Mouse (Mus musculus) layer of hippocampus, adult 8-10 months (tissue): ENCODE measurements around the gene St3gal3. TPM values are rescaled to one million over a fixed set of nuclear protein-coding genes. Genes with fewer than 3 reads are reported as not detected.

Experiments
- DNase-seq, 2 experiments: peaks; one replicate each; pipeline ENCODE4 v3.0.0; 2022; ENCODE audit warnings: low spot score in 2 of 2
- total RNA-seq, 4 experiments: library from RNA; stranded (reverse); gene quantifications; 2 replicates each; pipeline ENCODE4 v1.2.4; 2022

The St3gal3 gene
- total RNA-seq, 4 experiments from 2014 or later, result 38.4 to 49.5 (median 44.6) TPM

DNA sequence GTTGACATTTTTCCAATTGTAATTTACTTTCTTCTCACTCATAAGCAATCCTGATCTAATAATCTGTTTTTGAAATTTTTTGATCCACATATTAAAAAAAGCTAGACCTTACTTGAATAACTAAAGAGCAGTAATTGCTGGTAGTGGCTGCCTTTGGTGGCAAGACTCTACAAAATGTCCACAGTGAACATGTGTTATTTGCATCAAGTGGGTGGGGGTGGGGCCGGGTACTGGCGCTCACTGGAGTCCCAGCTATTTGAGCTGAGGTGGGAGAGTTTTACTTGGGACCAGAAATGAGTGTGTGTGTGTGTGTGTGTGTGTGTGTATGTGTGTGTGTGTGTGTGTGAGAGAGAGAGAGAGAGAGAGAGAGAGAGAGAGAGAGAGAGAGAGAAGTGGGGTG is 77.6 kb downstream of the St3gal3 start:
- no peak for DNase-seq

- no peak for DNase-seq
These were observed 80.1 kb downstream of the St3gal3 start for GRCm38 (mm10) chr4:118054615-118055014.

DNA sequence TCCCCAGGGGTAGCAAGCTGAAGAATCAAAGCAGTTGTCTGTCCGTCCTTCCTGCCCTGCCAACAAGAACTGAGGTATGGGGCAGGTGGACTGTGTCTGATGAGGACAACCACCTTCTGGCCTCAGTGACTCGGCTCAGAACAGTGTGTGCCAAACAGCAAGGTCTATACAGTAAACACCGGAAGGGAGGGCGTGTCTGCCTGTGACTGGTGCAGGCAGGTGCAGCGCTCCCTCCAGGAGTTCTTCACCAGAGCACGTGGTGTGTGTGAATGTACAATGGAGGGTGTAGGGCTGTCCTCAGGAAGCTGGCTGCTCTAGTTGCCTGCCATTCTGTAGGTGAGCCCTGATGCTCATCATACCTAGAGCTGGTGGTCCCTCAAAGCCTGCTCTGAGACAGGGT is 80.8 kb downstream of the St3gal3 start:
- DNase-seq, result no peak

DNA sequence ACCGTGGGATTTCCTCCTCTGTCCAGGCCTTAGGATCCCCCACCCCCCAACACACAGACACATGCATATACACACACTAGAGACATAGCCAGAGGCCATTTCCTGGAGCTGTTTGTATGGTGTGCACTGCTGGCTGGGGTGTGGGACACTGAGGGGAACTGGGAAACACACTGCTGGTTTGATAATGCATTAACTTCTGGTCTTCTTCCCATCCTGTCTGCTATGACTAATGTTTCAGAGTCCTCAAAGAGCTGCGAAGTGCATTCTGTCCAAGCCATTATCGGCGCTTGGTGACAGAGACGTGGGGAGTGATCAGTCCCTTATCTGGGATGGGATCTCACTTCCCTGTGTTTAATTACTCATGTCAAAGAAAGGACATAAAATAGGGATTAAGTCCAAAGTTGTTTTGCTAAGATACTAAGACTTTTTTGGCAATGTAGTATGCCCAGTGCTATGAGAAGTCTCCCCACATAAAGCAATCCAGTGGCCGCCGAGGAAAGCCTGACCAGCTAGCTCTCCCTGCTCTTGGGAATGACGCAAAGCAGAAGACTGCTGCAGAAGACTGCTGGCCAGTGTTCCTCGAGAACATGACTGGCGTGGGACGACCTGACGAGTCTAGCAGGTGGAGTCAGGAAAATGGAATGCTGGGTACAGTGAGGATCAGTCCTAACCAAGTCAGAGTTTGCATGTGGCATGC is 85.0 kb downstream of the St3gal3 start:
- DNase-seq, result no peak

DNA sequence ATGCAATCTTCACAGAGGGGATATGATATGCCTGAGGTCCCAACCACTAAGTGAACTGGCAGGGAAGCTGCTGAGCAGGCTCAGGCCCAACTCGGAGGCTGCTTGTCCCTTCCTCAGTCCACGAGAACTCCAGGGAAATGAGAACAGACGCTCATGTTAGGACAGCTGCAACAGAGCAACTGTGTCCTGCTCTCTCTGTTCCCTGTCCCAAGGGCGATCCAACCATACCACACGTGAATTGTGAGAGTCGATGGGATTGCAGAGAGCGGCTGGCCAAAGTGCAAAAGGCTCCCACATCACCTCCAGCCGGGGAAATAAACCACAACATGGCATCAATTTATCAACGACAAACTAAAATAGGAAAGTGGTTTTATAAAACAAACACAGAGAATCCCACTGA is 90.2 kb downstream of the St3gal3 start:
- no peak for DNase-seq

DNA sequence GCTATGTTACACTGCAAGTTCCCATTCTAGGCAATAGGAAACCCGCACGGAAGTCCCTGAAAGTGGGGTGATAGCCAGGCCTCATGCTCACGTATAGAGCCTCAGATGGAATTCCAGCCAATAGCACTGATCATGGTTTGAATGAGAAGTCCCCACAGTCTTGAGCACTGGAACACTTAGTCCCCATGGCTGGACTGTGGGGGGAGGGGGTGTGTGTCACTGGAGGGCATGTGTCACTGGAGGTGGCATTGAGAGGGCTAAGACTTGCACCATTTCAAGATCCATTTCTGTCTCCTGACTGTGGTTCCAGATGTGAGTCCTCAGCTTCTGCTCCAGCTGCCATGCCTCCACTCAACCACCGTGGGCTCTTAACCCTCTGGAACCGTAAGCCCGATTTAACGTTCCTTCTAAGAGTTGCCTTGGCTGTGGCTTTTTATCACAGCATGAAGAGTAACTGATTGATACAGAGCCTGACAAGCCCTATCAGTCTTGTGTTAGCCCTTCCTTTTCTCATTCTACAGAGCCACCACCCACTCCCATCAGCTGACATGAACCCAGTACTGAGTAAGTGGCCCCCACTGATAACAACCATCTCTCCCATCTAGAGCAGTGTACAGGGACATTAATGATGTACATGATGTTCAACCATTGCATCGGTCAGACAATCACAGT is 91.2 kb downstream of the St3gal3 start:
- DNase-seq, result no peak

DNA sequence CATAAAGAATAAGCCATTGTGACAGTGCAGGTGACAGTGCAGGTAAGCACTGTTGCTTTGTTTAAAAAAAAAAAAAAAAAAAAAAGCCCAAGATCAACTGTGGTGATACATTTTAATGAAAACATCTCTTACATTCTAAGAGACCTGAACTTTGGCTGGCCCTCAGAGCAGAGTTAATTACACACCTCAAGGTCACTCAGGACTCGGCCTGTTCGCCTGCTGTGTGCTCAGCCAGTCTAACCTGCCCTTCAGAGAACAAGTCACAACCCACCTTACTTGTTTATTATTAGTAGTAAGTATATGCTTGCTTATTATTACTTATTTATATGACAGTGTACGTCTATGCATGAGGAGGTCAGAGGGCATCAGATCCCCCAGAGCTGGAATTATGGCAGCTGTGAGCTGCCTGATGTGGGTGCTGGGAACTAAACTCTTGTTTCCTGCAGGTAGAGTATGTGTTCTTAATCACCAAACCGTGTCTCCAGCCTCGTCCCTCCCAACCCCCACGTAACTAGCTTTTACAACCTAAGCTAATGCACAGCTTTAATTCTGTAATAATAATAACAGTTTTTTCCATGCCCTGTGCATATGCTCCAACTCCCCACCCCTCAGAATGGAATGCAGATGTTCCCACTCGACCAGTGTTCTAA is 91.9 kb downstream of the St3gal3 start:
- no peak for DNase-seq

GRCm38 (mm10) chr4:118041145-118041544 is 93.6 kb downstream of the St3gal3 start:
- DNase-seq, result no peak

DNA sequence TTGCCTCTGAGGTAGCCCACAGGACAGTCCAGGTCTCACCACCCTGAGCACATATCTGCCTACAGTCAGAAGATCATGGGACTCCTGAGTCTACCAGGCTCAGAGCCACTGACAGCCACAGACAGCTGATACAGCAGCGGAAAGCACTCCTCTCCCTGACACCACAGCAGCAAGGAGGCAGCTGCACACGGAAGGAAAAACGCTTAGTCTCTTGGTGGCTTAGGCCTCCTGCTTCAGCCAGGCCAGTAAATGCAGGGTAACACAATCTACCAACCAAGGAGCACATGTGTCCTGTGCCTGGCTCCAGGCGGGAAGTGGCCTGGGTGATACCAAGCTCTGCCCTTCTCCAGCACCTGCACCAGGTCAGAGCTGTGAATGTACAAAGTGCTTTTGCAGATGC is 94.1 kb downstream of the St3gal3 start:
- no peak for DNase-seq

DNA sequence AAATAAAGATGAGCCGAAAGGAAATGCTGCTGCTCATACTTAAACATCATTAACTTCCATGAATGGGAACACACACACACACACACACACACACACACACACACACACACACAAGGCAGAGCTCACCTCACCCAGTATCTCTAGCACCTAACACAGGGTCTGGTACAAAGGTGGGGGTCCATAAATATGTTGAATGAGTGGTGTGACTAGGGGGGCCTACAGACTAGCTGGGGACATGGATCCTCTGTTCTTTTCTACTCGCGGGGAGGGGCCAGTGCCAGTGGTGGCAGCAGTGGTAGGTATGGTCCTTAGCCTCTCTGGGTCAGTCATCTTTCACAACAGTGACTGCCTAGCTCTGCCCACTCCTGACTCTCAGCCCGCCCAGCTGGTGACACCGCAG is 94.8 kb downstream of the St3gal3 start:
- DNase-seq, result no peak

DNA sequence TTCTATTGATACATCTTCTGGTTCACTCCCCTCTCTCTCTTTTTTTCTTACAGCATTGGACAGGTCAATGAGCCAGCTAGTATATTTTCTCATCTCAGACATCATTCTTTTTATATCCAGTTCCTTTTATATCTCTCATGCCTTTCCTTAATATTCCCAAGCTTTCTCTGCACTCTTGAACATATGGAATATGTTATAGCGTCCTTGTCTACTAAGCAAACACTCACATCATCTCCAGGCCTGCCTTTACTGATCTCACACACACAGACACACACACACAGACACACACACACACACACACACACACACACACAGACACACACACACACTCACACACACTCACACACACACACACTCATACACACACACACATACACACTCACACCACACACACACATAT is 96.7 kb downstream of the St3gal3 start:
- DNase-seq, result no peak

DNA sequence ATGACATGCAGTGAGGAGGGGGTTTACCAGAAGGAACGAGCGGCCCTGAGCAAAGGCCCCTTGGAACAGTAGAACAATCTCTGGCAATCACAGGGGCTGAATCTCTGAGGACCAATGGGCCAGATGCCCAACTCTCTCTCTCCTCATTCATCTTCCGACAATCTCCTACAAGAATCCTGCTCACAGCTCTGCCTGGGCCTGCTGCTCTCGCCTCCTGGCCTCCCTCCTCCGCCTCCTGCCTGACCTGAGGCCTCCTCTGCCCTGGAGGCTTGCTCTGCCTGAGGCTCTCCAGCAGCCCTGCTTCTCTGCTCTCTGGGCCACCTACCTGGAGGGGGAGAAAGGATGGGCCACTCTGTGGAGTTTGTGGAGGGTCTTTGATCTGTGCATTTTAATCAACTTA is 97.3 kb downstream of the St3gal3 start:
- no peak for DNase-seq

DNA sequence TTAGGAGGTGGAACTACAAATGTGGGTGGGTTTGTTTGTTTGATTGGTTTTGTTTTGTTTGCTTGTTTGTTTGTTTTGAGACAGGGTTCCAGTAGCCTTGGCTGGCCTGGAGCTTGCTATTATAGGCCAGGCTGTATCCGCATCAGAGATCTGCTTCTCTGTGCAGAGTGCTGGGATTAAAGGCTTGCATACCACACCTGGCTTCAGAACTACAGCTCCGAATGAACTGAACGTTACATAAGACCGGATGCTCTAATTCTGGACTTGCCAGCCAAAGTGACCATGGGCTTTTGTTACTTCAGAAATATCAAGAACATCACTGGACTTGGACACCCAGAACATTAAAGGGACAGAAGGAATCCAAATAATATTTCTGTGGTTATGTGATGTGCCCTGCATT is 98.2 kb downstream of the St3gal3 start:
- DNase-seq, result no peak

- no peak for DNase-seq
These were observed 99.6 kb downstream of the St3gal3 start for GRCm38 (mm10) chr4:118035090-118035489.

- no peak for DNase-seq
These were observed 101.7 kb downstream of the St3gal3 start for GRCm38 (mm10) chr4:118033026-118033425.

DNA sequence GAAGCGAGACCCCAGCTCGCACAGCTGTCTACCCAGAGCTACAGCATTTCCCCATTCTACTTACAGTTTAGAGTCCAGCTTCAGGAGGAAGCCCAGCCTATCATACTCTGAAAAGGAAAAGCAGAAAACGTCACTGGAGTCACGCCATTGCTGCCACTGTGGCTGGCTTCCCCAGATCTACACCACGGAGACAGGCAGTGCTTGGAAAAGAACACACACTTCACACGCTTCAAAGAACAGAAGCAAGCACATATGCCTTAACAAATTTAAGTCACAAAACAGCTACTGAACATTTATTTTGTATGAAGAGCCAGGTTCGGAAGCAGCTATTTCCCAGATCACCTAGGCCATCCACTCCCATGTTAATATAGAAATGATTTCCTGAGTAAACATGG is 102.9 kb downstream of the St3gal3 start:
- no peak for DNase-seq

GRCm38 (mm10) chr4:118031132-118031775 is 103.5 kb downstream of the St3gal3 start:
- peak in 1 of 2 experiments; percentile 34 for DNase-seq

- DNase-seq, result no peak
These were observed 104.4 kb downstream of the St3gal3 start for GRCm38 (mm10) chr4:118030330-118030729.

GRCm38 (mm10) chr4:118029892-118030291 is 104.8 kb downstream of the St3gal3 start:
- no peak for DNase-seq

- peak in 1 of 2 experiments; percentile 23 for DNase-seq
These were observed 105.7 kb downstream of the St3gal3 start for GRCm38 (mm10) chr4:118028994-118029393.

DNA sequence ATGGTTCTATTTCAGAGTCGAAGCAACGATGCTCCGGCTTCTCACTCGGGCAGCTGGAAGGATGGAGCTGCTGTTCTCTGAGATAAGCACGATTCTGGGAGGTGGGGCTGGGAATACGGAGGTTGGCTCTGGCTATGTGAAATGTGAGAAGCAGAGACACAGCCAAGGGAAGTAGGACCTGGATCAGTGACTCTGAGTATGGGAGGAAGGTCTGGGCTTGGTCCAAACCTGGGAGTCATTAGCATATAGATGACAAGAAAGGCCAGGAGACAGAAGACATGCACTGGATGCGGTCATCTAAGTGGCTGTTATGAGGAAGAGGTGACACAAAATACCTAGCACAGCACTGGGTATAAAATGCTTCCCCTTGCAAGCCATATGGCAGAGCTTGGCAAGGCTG is 108.8 kb downstream of the St3gal3 start:
- DNase-seq, result no peak

GRCm38 (mm10) chr4:118025381-118025780 is 109.3 kb downstream of the St3gal3 start:
- DNase-seq, result no peak
